Mouse (Mus musculus) liver, adult (tissue): ENCODE data around the gene Morn3.

Experiments used
- GATA4 ChIP-seq: IDR thresholded peaks from 2 replicates; pipeline ENCODE4 v1.6.1; 2014; ENCODE audit warnings: mild to moderate bottlenecking, low read length; ENCODE audit not compliant: insufficient replicate concordance

Morn3 gene

DNA sequence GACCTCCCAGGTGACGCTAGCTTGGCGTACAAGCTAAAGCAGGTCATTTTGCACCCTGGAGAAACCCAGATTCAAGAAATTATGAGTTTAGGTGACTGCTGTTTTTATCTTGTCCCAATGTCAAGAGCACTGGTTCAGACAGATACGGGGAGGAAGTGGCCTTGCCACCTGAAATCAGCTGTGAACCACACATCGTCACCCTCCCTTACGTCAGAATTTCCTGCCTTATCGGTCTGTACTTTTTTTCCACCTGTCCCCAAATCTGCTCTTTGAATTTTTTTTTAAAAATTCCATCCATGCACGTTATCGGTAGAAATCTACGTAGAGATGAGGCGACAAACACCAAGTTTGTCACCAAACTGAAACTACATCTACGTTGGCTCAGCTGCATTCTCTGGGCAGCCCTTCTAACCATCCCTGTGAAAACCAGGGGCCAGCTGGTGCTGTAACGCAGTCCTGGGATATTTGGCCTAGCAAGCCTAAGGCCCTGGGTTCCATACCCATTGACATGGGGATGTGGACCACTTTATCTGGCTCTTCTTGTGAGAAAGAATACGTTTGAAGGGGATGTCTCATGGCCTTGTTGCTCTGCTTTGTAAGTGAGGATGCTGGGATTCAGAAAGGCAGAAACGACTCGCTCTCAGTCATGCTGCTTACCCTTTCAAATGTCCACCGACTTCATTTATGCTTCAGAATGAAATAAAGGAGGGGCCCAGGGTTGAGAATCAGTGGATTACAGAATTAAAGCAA, 56.2 kb downstream of the Morn3 start:
- TF ChIP-seq GATA4, result no peak

DNA sequence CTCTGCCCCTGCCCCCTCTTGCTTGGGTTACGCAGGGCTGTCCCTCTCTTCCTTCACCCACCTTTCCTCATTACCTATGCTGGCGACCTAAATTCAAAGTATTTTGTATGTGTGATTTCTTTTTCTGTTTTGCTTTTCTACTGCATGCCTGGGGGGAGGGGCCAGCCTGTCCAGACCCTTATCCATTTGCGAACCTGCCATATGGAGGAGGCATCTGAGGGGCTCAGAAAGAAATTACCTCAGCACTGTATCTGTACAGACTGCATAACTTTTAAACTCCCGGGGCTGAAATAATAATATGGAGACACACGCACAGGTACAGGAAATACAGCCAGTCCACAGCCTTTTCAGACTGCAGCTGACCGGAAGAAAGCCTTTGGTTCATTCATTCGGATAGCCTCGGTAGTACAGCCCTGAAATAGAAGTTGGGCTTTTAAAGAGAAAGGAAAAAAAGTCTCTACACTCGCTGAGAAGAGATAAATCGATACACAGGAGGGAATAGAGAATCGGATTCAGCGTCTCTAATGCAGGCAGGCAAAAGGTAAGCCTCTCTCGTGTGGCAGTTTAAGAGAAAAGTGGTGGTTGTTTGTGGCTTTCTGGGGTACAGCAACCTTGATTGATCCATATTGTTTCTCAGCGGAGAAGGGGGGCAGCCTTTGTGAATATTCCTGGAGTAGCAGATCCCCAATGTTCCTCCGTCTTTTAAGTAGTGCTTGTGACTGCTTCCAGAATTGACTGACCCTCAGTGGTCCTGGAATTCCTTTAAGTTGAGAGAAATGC, 57.1 kb downstream of the Morn3 start, which contains the start of gene Kdm2b:
TSS of gene Kdm2b (minus strand) at position 273 of the 780 bp plus-strand sequence.
- TF ChIP-seq GATA4, result no peak

DNA sequence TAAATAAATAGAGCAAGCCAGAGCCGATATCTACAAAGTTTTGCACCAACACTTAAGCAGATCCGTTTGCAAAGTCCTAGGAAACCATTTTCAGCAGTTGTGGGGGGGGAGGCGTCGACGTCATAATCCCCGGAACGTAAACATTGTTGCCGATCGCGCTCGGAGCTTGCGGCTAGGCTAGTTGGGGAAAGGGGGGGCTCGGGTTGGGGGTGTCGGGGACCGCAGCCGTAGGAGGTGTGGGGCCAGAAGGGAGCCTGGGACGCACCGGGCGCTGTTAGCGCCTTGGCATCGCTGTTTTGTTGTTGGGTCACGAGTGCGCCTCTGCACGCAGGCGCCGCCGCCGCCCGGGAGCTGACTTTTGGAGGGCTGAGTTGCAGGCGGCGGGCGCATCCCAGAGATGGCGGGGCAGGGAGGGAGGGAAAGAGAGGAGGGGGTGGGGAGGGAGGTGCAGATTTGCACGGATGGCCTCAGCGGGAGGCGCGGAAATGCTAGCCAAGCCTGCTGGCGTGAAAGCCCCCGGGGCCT, 57.8 kb downstream of the Morn3 start:
- no peak for TF ChIP-seq GATA4

DNA sequence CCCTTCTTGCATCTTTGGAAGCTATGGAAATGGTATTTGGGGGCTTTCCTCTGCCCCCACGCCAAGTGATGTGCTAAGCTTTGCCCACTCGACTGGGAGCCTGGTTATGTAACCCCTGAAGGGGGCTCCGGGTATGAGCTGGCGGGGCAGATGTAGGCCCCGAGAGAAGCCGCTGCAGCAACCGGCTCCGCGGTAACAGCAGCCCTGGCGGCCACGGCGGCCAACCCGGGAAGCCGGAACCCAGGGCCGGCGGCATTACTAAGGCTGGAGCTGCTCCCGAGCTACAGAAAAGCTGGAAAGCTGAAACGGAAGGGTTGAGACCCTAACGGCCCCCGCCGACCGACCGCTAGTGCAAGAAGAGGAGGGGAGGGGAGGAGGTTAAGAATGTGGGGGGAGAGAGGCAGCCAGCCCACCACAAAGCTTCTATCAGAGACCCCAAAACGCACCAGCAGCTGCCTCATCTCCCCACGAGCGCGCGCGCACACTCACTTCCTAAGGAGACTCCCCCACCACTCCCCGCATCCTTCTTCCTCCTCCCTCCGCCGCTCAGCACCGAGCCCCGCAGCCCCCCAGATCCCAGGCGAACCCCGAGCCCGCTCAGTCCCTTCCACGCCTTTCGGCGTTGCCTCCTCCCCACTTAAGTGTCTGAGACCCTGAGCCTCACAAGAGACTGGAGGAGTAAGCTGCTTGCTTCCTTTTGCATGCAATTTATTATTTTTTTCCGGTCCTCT, 58.6 kb downstream of the Morn3 start:
- TF ChIP-seq GATA4, result no peak

DNA sequence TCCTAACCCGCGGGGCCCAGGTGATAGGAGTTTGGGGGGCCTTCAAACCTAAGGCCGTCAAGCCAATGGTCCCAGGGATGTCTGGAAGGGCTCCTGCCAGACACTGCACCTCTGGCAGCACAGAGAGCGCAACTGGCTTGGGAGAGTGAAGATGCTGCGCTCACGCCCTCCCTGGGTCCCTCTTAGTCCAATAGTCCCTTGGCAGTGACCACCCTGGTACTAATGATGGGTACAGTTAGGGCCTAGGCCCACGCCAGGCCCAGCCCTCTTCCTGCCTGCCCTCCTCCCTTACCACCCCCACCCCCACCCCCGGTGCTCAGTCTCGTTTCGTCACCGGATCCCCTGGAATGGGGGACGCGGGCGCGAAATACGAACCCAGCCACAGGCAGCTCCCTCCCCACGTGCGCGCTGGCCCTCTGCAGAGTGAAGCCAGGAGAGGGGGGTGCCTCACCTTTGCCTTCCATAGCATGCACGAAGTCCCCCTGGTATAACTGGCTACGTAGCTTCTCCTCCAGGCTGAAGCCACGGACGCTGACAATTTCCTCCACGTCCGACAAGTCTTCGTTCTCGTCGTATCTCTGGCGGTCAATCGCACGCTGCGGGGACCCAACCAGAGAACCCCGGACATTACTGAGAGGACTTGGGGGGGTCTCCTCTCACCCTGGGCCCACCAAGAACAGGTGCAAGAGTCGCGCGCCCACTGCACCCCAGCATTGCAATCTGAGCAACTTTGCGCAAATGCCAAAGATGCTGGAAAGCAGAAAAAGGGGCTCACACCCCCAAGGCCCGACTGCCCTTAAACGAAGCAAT, 59.4 kb downstream of the Morn3 start:
- TF ChIP-seq GATA4, result no peak

- TF ChIP-seq GATA4, result no peak
Observed at GRCm38 (mm10) chr5:122986091-122986493, 60.7 kb downstream of the Morn3 start.
